In genomic region chr2:52990874-52991687, GRCm38 (mm10) we compare ENCODE assay signal across 10 mouse cellular contexts.
DNase-seq lines count a peak whose midpoint lies in the region; ATAC-seq lines count a peak whose summit lies in the region.
"Had no signal": no experiment of that assay in that cellular context is flagged by ENCODE, and none has a peak within 500 bp of the region (broad histone marks: within the 10 kb centered on the region; RNA-seq: fewer than 3 reads in every experiment).

No protein-coding gene starts in this region.

- no peak overlapping the region for H3K9ac ChIP-seq in kidney, embryonic 15.5 days
- H3K9ac ChIP-seq in hindbrain, embryonic 15.5 days = no peak overlapping the region
- H3K9ac ChIP-seq in forebrain, embryonic 13.5 days = no peak overlapping the region

- no peaks in the 10 kb centered on the region for H3K36me3 ChIP-seq in kidney, embryonic 15.5 days
- no peaks in the 10 kb centered on the region for H3K36me3 ChIP-seq in hindbrain, embryonic 15.5 days
- H3K36me3 ChIP-seq in forebrain, embryonic 13.5 days (ENCODE audit: poor library complexity, severe bottlenecking) = no peaks in the 10 kb centered on the region

- H3K27me3 ChIP-seq in kidney, embryonic 15.5 days = no peaks in the 10 kb centered on the region
- no peaks in the 10 kb centered on the region for H3K27me3 ChIP-seq in hindbrain, embryonic 15.5 days
- no peaks in the 10 kb centered on the region for H3K27me3 ChIP-seq in forebrain, embryonic 13.5 days

- H3K4me2 ChIP-seq in kidney, embryonic 15.5 days = peak overlapping the region; percentile 37
- H3K4me2 ChIP-seq in hindbrain, embryonic 15.5 days = no peak overlapping the region
- no peak overlapping the region for H3K4me2 ChIP-seq in forebrain, embryonic 13.5 days

- no peak overlapping the region for H3K4me3 ChIP-seq in kidney, embryonic 15.5 days (replicated peaks)
- H3K4me3 ChIP-seq in hindbrain, embryonic 15.5 days = no peak overlapping the region
- H3K4me3 ChIP-seq in forebrain, embryonic 13.5 days = no peak overlapping the region
- H3K4me3 ChIP-seq: erythroblast, embryonic 14.5 days had no signal

- H3K27ac ChIP-seq in kidney, embryonic 15.5 days = peak overlapping the region; percentile 78
- H3K27ac ChIP-seq in hindbrain, embryonic 15.5 days (replicated peaks) = peak overlapping the region; percentile 61; the same call in 1 of the 2 replicates
- no peak overlapping the region; the same call in 1 of the 2 replicates for H3K27ac ChIP-seq in forebrain, embryonic 13.5 days

- H3K4me1 ChIP-seq in kidney, embryonic 15.5 days = peaks cover 34% of the 10 kb centered on the region
- H3K4me1 ChIP-seq in hindbrain, embryonic 15.5 days (replicated peaks) = peaks cover 20% of the 10 kb centered on the region
- peaks cover 11% of the 10 kb centered on the region for H3K4me1 ChIP-seq in forebrain, embryonic 13.5 days

- H3K9me3 ChIP-seq in kidney, embryonic 15.5 days (replicated peaks) = no peaks in the 10 kb centered on the region
- no peaks in the 10 kb centered on the region for H3K9me3 ChIP-seq in hindbrain, embryonic 15.5 days
- no peaks in the 10 kb centered on the region for H3K9me3 ChIP-seq in forebrain, embryonic 13.5 days (replicated peaks)

- 38% methylated on average over 9 of the region's 9 CpGs for WGBS in kidney, embryonic 15.5 days
- WGBS in hindbrain, embryonic 15.5 days = 75% methylated on average over 9 of the region's 9 CpGs
- 90% methylated on average over 9 of the region's 9 CpGs for WGBS in forebrain, embryonic 13.5 days

- no peak for ATAC-seq in kidney, embryonic 15.5 days (replicated peaks; ENCODE audit: low FRiP score)
- ATAC-seq in hindbrain, embryonic 15.5 days (ENCODE audit: low FRiP score, low read depth) = no peak
- no peak for ATAC-seq in monocyte, adult 5-6 weeks (replicated peaks; ENCODE audit: insufficient number of reproducible peaks, low FRiP score, low TSS enrichment, poor library complexity, severe bottlenecking)
- ATAC-seq in forebrain, embryonic 13.5 days = no peak

- no peak for DNase-seq in kidney, postnatal 36 days
- DNase-seq in gastrocnemius, adult 8-10 months (ENCODE audit: low spot score in 2 of 2) = peak; percentile 36 to 48
- peak; percentile 36 for DNase-seq in lung, postnatal 25 days (ENCODE audit: low spot score)
- no peak for DNase-seq in cerebellum, postnatal 4 days (ENCODE audit: low spot score in 2 of 2)
- DNase-seq: layer of hippocampus, adult 9-11 months had no signal

Comparison
In these comparisons a context has a peak if more than half of its experiments do, and no peak if none do; other contexts are left out.
1. DNase-seq: peak in gastrocnemius, adult 8-10 months (2 of 2) and lung, postnatal 25 days (single experiment); none in kidney, postnatal 36 days (0 of 2) and cerebellum, postnatal 4 days (0 of 2).